Mouse (Mus musculus) embryonic facial prominence, embryonic 12.5 days (tissue): ENCODE data around the gene Zfc3h1. TPM values are rescaled to one million over a fixed set of nuclear protein-coding genes. Genes with fewer than 3 reads are reported as not detected.

Experiments
- ATAC-seq: fragments of 200-750 bp; cut with Nextera tagmentation; 2 replicates; pipeline ENCODE4 v1.8.0; 2017; ENCODE audit not compliant: insufficient number of reproducible peaks, insufficient read depth, low FRiP score, low TSS enrichment
- H3K27ac ChIP-seq: fragments of 300-500 bp; sonication (generic); 2 replicates; pipeline ENCODE4 v1.5.1; 2016; ENCODE audit warnings: mild to moderate bottlenecking
- H3K27me3 ChIP-seq: fragments of 300-500 bp; sonication (generic); 2 replicates; pipeline ENCODE4 v1.6.1; 2016; ENCODE audit warnings: mild to moderate bottlenecking, moderate library complexity
- H3K36me3 ChIP-seq: fragments of 300-500 bp; sonication (generic); 2 replicates; pipeline ENCODE4 v1.6.1; 2016; ENCODE audit warnings: mild to moderate bottlenecking
- H3K4me1 ChIP-seq: fragments of 300-500 bp; sonication (generic); 2 replicates; pipeline ENCODE4 v1.6.1; 2016
- H3K4me2 ChIP-seq: fragments of 300-500 bp; sonication (generic); replicated peaks from 2 replicates; pipeline ENCODE4 v1.6.1; 2016; ENCODE audit warnings: mild to moderate bottlenecking, moderate library complexity
- H3K4me3 ChIP-seq: fragments of 300-500 bp; sonication (generic); 2 replicates; pipeline ENCODE4 v1.5.1; 2016; ENCODE audit warnings: mild to moderate bottlenecking
- H3K9ac ChIP-seq: fragments of 300-500 bp; sonication (generic); 2 replicates; pipeline ENCODE4 v1.6.1; 2016; ENCODE audit warnings: mild to moderate bottlenecking, moderate library complexity
- H3K9me3 ChIP-seq: fragments of 300-500 bp; sonication (generic); 2 replicates; pipeline ENCODE4 v1.6.1; 2016; ENCODE audit warnings: mild to moderate bottlenecking, moderate library complexity
- WGBS: fragments of 180-500 bp; shearing (Covaris S2); methylation state at CpG from one replicate; pipeline ENCODE4 v1.1.7; 2016; 5-methylcytosine and 5-hydroxymethylcytosine counted together
- polyA plus RNA-seq: library from polyadenylated mRNA; unstranded; fragments of >200 nt; fragmentation: Nextera tagmentation; extraction: Ambion mirVana; gene quantifications from 2 replicates; pipeline ENCODE4 v1.2.1, GENCODE M21; 2016

The Zfc3h1 gene
- polyA plus RNA-seq = 26.0 and 28.2 TPM in 2 replicates

- peak; percentile 99 for ATAC-seq
- H3K27me3 ChIP-seq = no peaks in the 10 kb centered on the region
- peak within 1 kb of the TSS; percentile 95 for H3K9ac ChIP-seq
- H3K4me2 ChIP-seq = peak within 1 kb of the TSS; percentile 57
- peak within 1 kb of the TSS; percentile 97 for H3K27ac ChIP-seq
- peaks cover 9% of the 10 kb centered on the region; the same call in 1 of the 2 replicates for H3K36me3 ChIP-seq
- peak within 1 kb of the TSS; percentile 97 for H3K4me3 ChIP-seq
- H3K9me3 ChIP-seq = no peaks in the 10 kb centered on the region
- H3K4me1 ChIP-seq = peaks cover 21% of the 10 kb centered on the region
- WGBS = under 1% methylated on average over 64 of the region's 65 CpGs
Measured at GRCm38 (mm10) chr10:115384221-115385017, at the start of gene Zfc3h1, which contains the start of gene Thap2. TSS of gene Zfc3h1 (plus strand) at chr10:115384959. TSS of gene Thap2 (minus strand) at chr10:115384443.

GRCm38 (mm10) chr10:115336901-115337300 is 47.9 kb upstream of the Zfc3h1 start:
- H3K27me3 ChIP-seq = no peaks in the 10 kb centered on the region
- no peak overlapping the region for H3K9ac ChIP-seq
- no peak overlapping the region for H3K4me2 ChIP-seq
- no peaks in the 10 kb centered on the region for H3K9me3 ChIP-seq
- no peak for ATAC-seq
- 81% methylated on average over 4 of the region's 4 CpGs for WGBS
- H3K4me3 ChIP-seq = no peak overlapping the region
- no peak overlapping the region for H3K27ac ChIP-seq
- H3K4me1 ChIP-seq = no peaks in the 10 kb centered on the region
- peaks cover 9% of the 10 kb centered on the region; the same call in 1 of the 2 replicates for H3K36me3 ChIP-seq

GRCm38 (mm10) chr10:115339820-115340328 is 44.9 kb upstream of the Zfc3h1 start:
- Histone ChIP-seq H3K4me1 (no peaks in the 10 kb centered on the region), H3K9me3 (no peaks in the 10 kb centered on the region), H3K27me3 (no peaks in the 10 kb centered on the region), H3K36me3 (peaks cover 17% of the 10 kb centered on the region; the same call in 1 of the 2 replicates), H3K27ac (no peak overlapping the region), H3K9ac (no peak overlapping the region), H3K4me3 (no peak overlapping the region), H3K4me2 (no peak overlapping the region)
- WGBS = 94% methylated on average over 7 of the region's 7 CpGs
- ATAC-seq = no peak

GRCm38 (mm10) chr10:115342771-115343425 is 41.9 kb upstream of the Zfc3h1 start:
- H3K36me3 ChIP-seq = peaks cover 25% of the 10 kb centered on the region
- 86% methylated on average over 4 of the region's 4 CpGs for WGBS

GRCm38 (mm10) chr10:115346444-115346843 is 38.3 kb upstream of the Zfc3h1 start:
- no peaks in the 10 kb centered on the region for H3K9me3 ChIP-seq
- H3K27me3 ChIP-seq = no peaks in the 10 kb centered on the region
- no peak overlapping the region for H3K4me2 ChIP-seq
- H3K4me1 ChIP-seq = no peaks in the 10 kb centered on the region
- H3K36me3 ChIP-seq = peaks cover 18% of the 10 kb centered on the region
- H3K27ac ChIP-seq = no peak overlapping the region
- H3K4me3 ChIP-seq = no peak overlapping the region
- ATAC-seq = no peak
- H3K9ac ChIP-seq = no peak overlapping the region

More at GRCm38 (mm10) chr10:115342771-115343425, 41.9 kb upstream of the Zfc3h1 start:
- H3K9ac ChIP-seq = no peak overlapping the region
- no peak overlapping the region for H3K4me2 ChIP-seq
- no peak for ATAC-seq
- H3K4me1 ChIP-seq = no peaks in the 10 kb centered on the region
- no peak overlapping the region for H3K4me3 ChIP-seq
- no peaks in the 10 kb centered on the region for H3K27me3 ChIP-seq
- H3K27ac ChIP-seq = no peak overlapping the region
- H3K9me3 ChIP-seq = no peaks in the 10 kb centered on the region

GRCm38 (mm10) chr10:115348131-115348530 is 36.6 kb upstream of the Zfc3h1 start:
- Histone ChIP-seq H3K4me3 (no peak overlapping the region), H3K27ac (no peak overlapping the region), H3K27me3 (no peaks in the 10 kb centered on the region), H3K4me1 (no peaks in the 10 kb centered on the region), H3K36me3 (peaks cover 8% of the 10 kb centered on the region), H3K4me2 (no peak overlapping the region), H3K9ac (no peak overlapping the region), H3K9me3 (no peaks in the 10 kb centered on the region)
- no peak for ATAC-seq
- WGBS = 81% methylated on average over 6 of the region's 6 CpGs

- no peaks in the 10 kb centered on the region for H3K9me3 ChIP-seq
- 77% methylated on average over 10 of the region's 10 CpGs for WGBS
- H3K36me3 ChIP-seq = peaks cover 8% of the 10 kb centered on the region
- H3K4me2 ChIP-seq = no peak overlapping the region
- no peak overlapping the region for H3K9ac ChIP-seq
- H3K4me3 ChIP-seq = no peak overlapping the region
- ATAC-seq = no peak
- no peak overlapping the region for H3K27ac ChIP-seq
- no peaks in the 10 kb centered on the region for H3K27me3 ChIP-seq
- H3K4me1 ChIP-seq = no peaks in the 10 kb centered on the region
Measured at GRCm38 (mm10) chr10:115349029-115349428, 35.7 kb upstream of the Zfc3h1 start.

- Histone ChIP-seq H3K9me3 (no peaks in the 10 kb centered on the region), H3K27ac (no peak overlapping the region), H3K36me3 (peaks cover 8% of the 10 kb centered on the region), H3K4me2 (no peak overlapping the region), H3K27me3 (no peaks in the 10 kb centered on the region), H3K9ac (no peak overlapping the region), H3K4me3 (no peak overlapping the region), H3K4me1 (no peaks in the 10 kb centered on the region)
- ATAC-seq = no peak
- 85% methylated on average over 7 of the region's 7 CpGs for WGBS
Measured at GRCm38 (mm10) chr10:115349509-115349908, 35.2 kb upstream of the Zfc3h1 start.

- ATAC-seq = 0 out of 2 replicates have a peak, but pooled peaks have one; percentile 28
- H3K4me1 ChIP-seq = no peaks in the 10 kb centered on the region
- WGBS = 76% methylated on average over 2 of the region's 2 CpGs
Measured at GRCm38 (mm10) chr10:115350810-115351397, 33.9 kb upstream of the Zfc3h1 start.

GRCm38 (mm10) chr10:115354553-115354952 is 30.2 kb upstream of the Zfc3h1 start:
- Histone ChIP-seq H3K4me3 (no peak overlapping the region), H3K27ac (no peak overlapping the region), H3K9ac (no peak overlapping the region), H3K27me3 (no peaks in the 10 kb centered on the region), H3K9me3 (no peaks in the 10 kb centered on the region), H3K4me2 (no peak overlapping the region), H3K4me1 (no peaks in the 10 kb centered on the region), H3K36me3 (peaks cover 10% of the 10 kb centered on the region; the same call in 1 of the 2 replicates)
- 70% methylated on average over 6 of the region's 6 CpGs for WGBS
- ATAC-seq = no peak

More at GRCm38 (mm10) chr10:115350810-115351397, 33.9 kb upstream of the Zfc3h1 start:
- Histone ChIP-seq H3K9ac (no peak overlapping the region), H3K27ac (no peak overlapping the region), H3K9me3 (no peaks in the 10 kb centered on the region), H3K4me3 (no peak overlapping the region), H3K27me3 (no peaks in the 10 kb centered on the region), H3K4me2 (no peak overlapping the region), H3K36me3 (peaks cover 3% of the 10 kb centered on the region; the same call in 1 of the 2 replicates)

GRCm38 (mm10) chr10:115355016-115355415 is 29.7 kb upstream of the Zfc3h1 start:
- H3K4me1 ChIP-seq = no peaks in the 10 kb centered on the region
- H3K4me3 ChIP-seq = no peak overlapping the region
- peaks cover 10% of the 10 kb centered on the region; the same call in 1 of the 2 replicates for H3K36me3 ChIP-seq
- WGBS = 89% methylated on average over 6 of the region's 6 CpGs
- no peak overlapping the region for H3K9ac ChIP-seq
- no peak overlapping the region for H3K4me2 ChIP-seq
- ATAC-seq = no peak
- H3K27ac ChIP-seq = no peak overlapping the region
- no peaks in the 10 kb centered on the region for H3K27me3 ChIP-seq
- H3K9me3 ChIP-seq = no peaks in the 10 kb centered on the region
